Mouse (Mus musculus) G1E (cell line): Measurements from ENCODE around the gene Fiz1.

Experiments
- CTCF ChIP-seq: IDR thresholded peaks from 2 replicates; pipeline ENCODE4 v1.5.1; 2012; ENCODE audit warnings: low read depth, low read length, inconsistent platforms, mixed read lengths
- GATA1 ChIP-seq: IDR thresholded peaks from 2 replicates; pipeline ENCODE4 v1.6.1; 2012; ENCODE audit warnings: borderline replicate concordance, low read length, inconsistent platforms, mixed read lengths
- POLR2AphosphoS5 ChIP-seq: IDR thresholded peaks from 2 replicates; pipeline ENCODE4 v1.6.1; 2012; ENCODE audit warnings: low read depth, low read length, inconsistent platforms; ENCODE audit not compliant: insufficient replicate concordance

GRCm38 (mm10) chr7:4971710-4972109 is 42.8 kb downstream of the Fiz1 start:
- TF ChIP-seq POLR2AphosphoS5 (no peak), CTCF (no peak), GATA1 (no peak)
